Mouse (Mus musculus) liver, embryonic 12.5 days (tissue): ENCODE measurements around the gene Tpo. TPM values are rescaled to one million over a fixed set of nuclear protein-coding genes. Genes with fewer than 3 reads are reported as not detected.

ENCODE experiments used
- polyA plus RNA-seq: library from polyadenylated mRNA; unstranded; fragments of >200 nt; fragmentation: Nextera tagmentation; extraction: Ambion mirVana; gene quantifications from 2 replicates; pipeline ENCODE4 v1.2.1, GENCODE M21; 2016

The Tpo gene
- polyA plus RNA-seq, 1 experiment from 2014 or later, result not detected

Other genes starting within 250 kb of the Tpo start
- 13.9 and 14.6 TPM in 2 replicates for gene Pxdn, start 195.0 kb downstream of the Tpo start, polyA plus RNA-seq
- gene Sntg2, start 240.8 kb upstream of the Tpo start, polyA plus RNA-seq, result 0.39 and 0.51 TPM in 2 replicates